Mouse (Mus musculus) midbrain, embryonic 13.5 days (tissue): ENCODE data around the gene Nin. TPM values are rescaled to one million over a fixed set of nuclear protein-coding genes. Genes with fewer than 3 reads are reported as not detected.

Source experiments
- ATAC-seq: fragments of 200-750 bp; cut with Nextera tagmentation; 2 replicates; pipeline ENCODE4 v1.8.0; 2017; ENCODE audit warnings: mild to moderate bottlenecking, moderate TSS enrichment, moderate library complexity
- H3K27ac ChIP-seq: fragments of 300-500 bp; sonication (generic); 2 replicates; pipeline ENCODE4 v1.5.1; 2015; ENCODE audit warnings: inconsistent platforms, mild to moderate bottlenecking, moderate library complexity
- H3K27me3 ChIP-seq: fragments of 300-500 bp; sonication (generic); 2 replicates; pipeline ENCODE4 v1.6.1; 2015; ENCODE audit warnings: mild to moderate bottlenecking, inconsistent platforms
- H3K36me3 ChIP-seq: fragments of 300-500 bp; sonication (generic); 2 replicates; pipeline ENCODE4 v1.6.1; 2015; ENCODE audit warnings: mild to moderate bottlenecking, inconsistent platforms
- H3K4me1 ChIP-seq: fragments of 300-500 bp; sonication (generic); replicated peaks from 2 replicates; pipeline ENCODE4 v1.6.1; 2015; ENCODE audit warnings: inconsistent platforms
- H3K4me2 ChIP-seq: fragments of 300-500 bp; sonication (generic); replicated peaks from 2 replicates; pipeline ENCODE4 v1.6.1; 2015; ENCODE audit warnings: moderate library complexity, mild to moderate bottlenecking, inconsistent platforms
- H3K4me3 ChIP-seq: fragments of 300-500 bp; sonication (generic); replicated peaks from 2 replicates; pipeline ENCODE4 v1.5.1; 2015; ENCODE audit warnings: mild to moderate bottlenecking, inconsistent platforms
- H3K9ac ChIP-seq: fragments of 300-500 bp; sonication (generic); replicated peaks from 2 replicates; pipeline ENCODE4 v1.6.1; 2015; ENCODE audit warnings: mild to moderate bottlenecking, inconsistent platforms
- H3K9me3 ChIP-seq: fragments of 300-500 bp; sonication (generic); 2 replicates; pipeline ENCODE4 v1.6.1; 2016; ENCODE audit warnings: mild to moderate bottlenecking, inconsistent platforms
- WGBS: fragments of 180-500 bp; shearing (Covaris S2); methylation state at CpG from one replicate; pipeline ENCODE4 v1.1.7; 2015; 5-methylcytosine and 5-hydroxymethylcytosine counted together
- polyA plus RNA-seq: library from polyadenylated mRNA; unstranded; fragments of >200 nt; fragmentation: Nextera tagmentation; extraction: Ambion mirVana; gene quantifications from 2 replicates; pipeline ENCODE4 v1.2.1, GENCODE M21; 2015

Nin gene
- polyA plus RNA-seq, 1 experiment from 2014 or later = 16.6 TPM

- H3K36me3 ChIP-seq = no peaks in the 10 kb centered on the region
- WGBS = 82% methylated on average over 5 of the region's 5 CpGs
- no peaks in the 10 kb centered on the region for H3K9me3 ChIP-seq
- no peaks in the 10 kb centered on the region for H3K27me3 ChIP-seq
- peaks cover 51% of the 10 kb centered on the region for H3K4me1 ChIP-seq
- no peak overlapping the region for H3K9ac ChIP-seq
- no peak overlapping the region for H3K4me2 ChIP-seq
- ATAC-seq = no peak
- H3K4me3 ChIP-seq = no peak overlapping the region
- no peak overlapping the region for H3K27ac ChIP-seq
These were observed 11.7 kb downstream of the Nin start for GRCm38 (mm10) chr12:70101823-70102222.

DNA sequence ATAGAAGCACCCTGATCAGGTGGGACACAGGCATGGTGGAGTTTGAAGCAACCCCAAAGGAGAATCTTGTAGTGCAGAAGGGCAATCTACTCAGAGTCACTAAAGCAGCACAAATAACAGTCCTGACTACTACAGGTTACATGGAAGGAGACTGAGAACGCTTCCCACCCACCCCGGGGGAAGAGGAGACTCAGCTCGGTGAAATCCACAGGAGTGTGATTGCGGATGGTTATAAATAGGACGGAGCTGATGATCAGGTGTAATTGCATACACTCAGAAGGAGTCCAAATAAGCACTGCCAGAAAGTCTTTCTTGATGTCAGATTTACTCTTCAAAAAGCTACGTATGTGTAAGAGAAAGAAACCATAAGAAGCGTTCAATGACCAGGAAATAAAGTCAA, 15.6 kb downstream of the Nin start:
- WGBS = 87% methylated on average over 7 of the region's 7 CpGs
- Histone ChIP-seq H3K27ac (no peak overlapping the region), H3K4me3 (no peak overlapping the region), H3K9ac (no peak overlapping the region), H3K4me2 (no peak overlapping the region), H3K36me3 (no peaks in the 10 kb centered on the region), H3K9me3 (no peaks in the 10 kb centered on the region), H3K27me3 (no peaks in the 10 kb centered on the region), H3K4me1 (peaks cover 36% of the 10 kb centered on the region)
- no peak for ATAC-seq

- Histone ChIP-seq H3K4me2 (no peak overlapping the region), H3K4me3 (no peak overlapping the region), H3K9ac (no peak overlapping the region), H3K4me1 (peaks cover 35% of the 10 kb centered on the region), H3K36me3 (no peaks in the 10 kb centered on the region), H3K9me3 (no peaks in the 10 kb centered on the region), H3K27ac (no peak overlapping the region), H3K27me3 (no peaks in the 10 kb centered on the region)
- 91% methylated on average over 3 of the region's 3 CpGs for WGBS
- no peak for ATAC-seq
These were observed 16.2 kb downstream of the Nin start for GRCm38 (mm10) chr12:70097316-70097715.

GRCm38 (mm10) chr12:70093266-70093893, 20.1 kb downstream of the Nin start:
- no peak for ATAC-seq
- no peak overlapping the region for H3K27ac ChIP-seq
- no peak overlapping the region for H3K4me2 ChIP-seq
- H3K27me3 ChIP-seq = no peaks in the 10 kb centered on the region
- H3K36me3 ChIP-seq = peaks cover 2% of the 10 kb centered on the region; the same call in 1 of the 2 replicates
- peaks cover 24% of the 10 kb centered on the region for H3K4me1 ChIP-seq
- no peaks in the 10 kb centered on the region for H3K9me3 ChIP-seq
- H3K4me3 ChIP-seq = no peak overlapping the region
- H3K9ac ChIP-seq = no peak overlapping the region
- 81% methylated on average over 6 of the region's 6 CpGs for WGBS

DNA sequence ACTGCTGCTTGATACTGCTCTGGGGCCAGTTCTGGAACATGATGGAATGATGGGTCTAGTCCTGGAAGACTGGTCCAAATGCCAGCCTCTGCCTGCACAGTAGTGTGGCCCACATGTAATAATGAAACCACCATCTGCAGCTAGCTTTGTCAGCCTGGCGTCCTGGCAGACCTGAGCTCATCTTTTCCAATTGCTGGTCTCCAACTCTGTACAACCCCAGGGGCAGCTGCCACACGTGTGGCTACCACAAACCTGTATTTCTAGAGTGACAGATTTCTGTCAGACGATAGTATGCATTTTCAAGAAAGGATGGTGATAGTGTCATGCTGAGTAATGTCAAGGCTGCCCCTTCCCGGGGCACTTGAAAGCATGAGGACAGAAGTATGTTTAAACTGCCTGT, 25.2 kb downstream of the Nin start:
- Histone ChIP-seq H3K9ac (no peak overlapping the region), H3K27me3 (no peaks in the 10 kb centered on the region), H3K9me3 (no peaks in the 10 kb centered on the region), H3K36me3 (peaks cover 15% of the 10 kb centered on the region; the same call in 1 of the 2 replicates), H3K4me2 (no peak overlapping the region), H3K4me3 (no peak overlapping the region), H3K4me1 (no peaks in the 10 kb centered on the region), H3K27ac (no peak overlapping the region)
- ATAC-seq = no peak
- WGBS = 87% methylated on average over 4 of the region's 4 CpGs

- H3K4me3 ChIP-seq = no peak overlapping the region
- H3K27ac ChIP-seq = no peak overlapping the region
- H3K4me2 ChIP-seq = no peak overlapping the region
- ATAC-seq = no peak
- H3K9ac ChIP-seq = no peak overlapping the region
- no peaks in the 10 kb centered on the region for H3K9me3 ChIP-seq
- H3K36me3 ChIP-seq = peaks cover 15% of the 10 kb centered on the region; the same call in 1 of the 2 replicates
- no peaks in the 10 kb centered on the region for H3K4me1 ChIP-seq
- 89% methylated on average over 3 of the region's 3 CpGs for WGBS
- H3K27me3 ChIP-seq = no peaks in the 10 kb centered on the region
These were observed 28.2 kb downstream of the Nin start for GRCm38 (mm10) chr12:70085351-70085750.

DNA sequence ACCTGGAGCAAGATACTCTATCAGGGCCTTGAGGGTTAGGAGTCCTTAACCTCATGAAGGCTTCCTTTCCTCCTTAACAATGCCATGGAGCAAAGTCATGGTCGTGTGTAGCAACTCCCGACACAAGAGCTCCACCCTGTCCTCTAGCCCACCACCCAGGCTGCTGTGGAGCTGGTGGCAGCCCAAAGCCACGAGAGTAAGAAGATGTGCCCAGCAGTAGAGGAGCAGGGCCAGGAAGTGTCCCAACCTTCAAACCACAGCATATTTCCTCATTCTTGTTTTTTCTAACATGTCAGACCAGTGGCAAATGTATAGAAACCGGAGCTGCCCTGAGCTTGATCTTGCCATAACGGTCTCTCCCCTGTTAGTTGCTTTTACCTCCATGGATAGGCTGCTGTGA, 29.3 kb downstream of the Nin start:
- no peaks in the 10 kb centered on the region for H3K27me3 ChIP-seq
- H3K4me1 ChIP-seq = no peaks in the 10 kb centered on the region
- no peak for ATAC-seq
- no peak overlapping the region for H3K4me3 ChIP-seq
- H3K4me2 ChIP-seq = no peak overlapping the region
- H3K27ac ChIP-seq = no peak overlapping the region
- no peaks in the 10 kb centered on the region for H3K9me3 ChIP-seq
- H3K36me3 ChIP-seq = 0 out of 2 replicates have a peak, but pooled peaks cover 13% of the 10 kb centered on the region
- no peak overlapping the region for H3K9ac ChIP-seq
- 92% methylated on average over 5 of the region's 5 CpGs for WGBS

DNA sequence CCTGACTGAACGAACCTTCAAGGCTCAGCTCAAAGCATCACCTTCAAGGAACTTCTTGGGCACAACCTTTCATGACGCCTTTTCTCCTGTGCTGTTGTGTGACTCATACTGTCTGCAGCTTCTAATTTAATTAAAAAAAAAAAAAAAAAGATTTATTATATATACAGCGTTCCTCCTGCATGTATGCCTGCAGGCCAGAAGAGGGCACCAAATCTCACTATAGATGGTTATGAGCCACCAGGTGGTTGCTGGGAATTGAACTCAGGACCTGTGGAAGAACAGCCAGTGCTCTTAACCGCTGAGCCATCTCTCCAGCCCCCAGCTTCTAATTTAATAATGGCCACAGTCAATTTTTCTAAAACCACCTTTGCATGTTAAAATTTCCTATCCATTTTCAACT, 29.8 kb downstream of the Nin start:
- ATAC-seq = no peak
- Histone ChIP-seq H3K27ac (no peak overlapping the region), H3K9me3 (no peaks in the 10 kb centered on the region), H3K36me3 (0 out of 2 replicates have a peak, but pooled peaks cover 13% of the 10 kb centered on the region), H3K4me3 (no peak overlapping the region), H3K4me2 (no peak overlapping the region), H3K4me1 (no peaks in the 10 kb centered on the region), H3K9ac (no peak overlapping the region), H3K27me3 (no peaks in the 10 kb centered on the region)
- 93% methylated on average over 4 of the region's 4 CpGs for WGBS

DNA sequence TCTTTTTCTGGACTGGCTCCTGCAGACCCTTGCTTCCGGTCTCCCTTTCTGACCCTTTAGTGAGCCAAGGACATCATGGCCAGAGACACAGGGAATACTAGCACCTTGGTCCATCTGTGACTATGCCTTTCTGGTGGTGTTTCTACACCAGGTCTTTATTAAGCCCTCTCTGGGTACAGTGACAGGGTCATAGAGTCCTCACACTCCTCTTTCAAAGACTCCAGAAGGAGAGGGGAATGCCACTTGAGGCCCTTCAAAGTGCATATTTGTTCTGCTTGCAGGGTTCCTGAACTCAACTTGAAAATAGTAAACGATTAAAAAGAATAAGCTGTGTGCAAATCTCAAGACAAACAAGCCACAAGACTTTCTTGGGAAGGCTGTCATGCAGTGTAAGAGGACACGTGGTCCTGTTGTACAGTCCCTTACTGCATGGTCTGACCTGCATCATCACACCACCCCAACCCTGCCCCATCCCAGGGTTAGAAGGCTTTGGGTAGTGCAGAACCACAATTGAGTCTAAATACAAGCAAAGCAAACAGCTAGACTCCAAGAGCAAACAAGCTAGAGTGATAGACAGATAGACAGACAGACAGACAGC, 30.5 kb downstream of the Nin start:
- WGBS = 94% methylated on average over 3 of the region's 3 CpGs
- H3K4me3 ChIP-seq = no peak overlapping the region
- no peaks in the 10 kb centered on the region for H3K9me3 ChIP-seq
- H3K4me2 ChIP-seq = no peak overlapping the region
- no peak overlapping the region for H3K9ac ChIP-seq
- no peak for ATAC-seq
- H3K27me3 ChIP-seq = no peaks in the 10 kb centered on the region
- 0 out of 2 replicates have a peak, but pooled peaks cover 13% of the 10 kb centered on the region for H3K36me3 ChIP-seq
- H3K4me1 ChIP-seq = no peaks in the 10 kb centered on the region
- H3K27ac ChIP-seq = no peak overlapping the region

DNA sequence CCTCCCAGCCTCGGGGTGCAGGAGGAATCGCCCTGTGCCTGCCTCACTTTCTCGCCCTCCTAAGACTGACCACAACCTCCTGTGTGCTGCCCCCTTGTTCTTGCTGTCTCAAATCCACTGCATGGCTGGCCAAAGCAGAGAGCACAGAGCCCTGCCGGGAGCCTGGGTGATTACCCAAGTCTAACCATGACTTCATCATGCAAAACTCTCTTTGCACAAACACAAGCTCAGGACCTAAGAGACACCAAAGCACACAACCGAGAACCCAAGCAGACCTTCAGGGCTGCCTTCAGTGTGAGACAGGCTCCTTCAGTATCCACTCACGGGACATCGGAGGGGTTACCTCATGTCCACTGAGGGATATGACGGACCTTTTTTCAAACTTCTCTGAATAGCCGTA, 31.0 kb downstream of the Nin start:
- H3K4me1 ChIP-seq = no peaks in the 10 kb centered on the region
- H3K4me2 ChIP-seq = no peak overlapping the region
- WGBS = 87% methylated on average over 9 of the region's 9 CpGs
- no peaks in the 10 kb centered on the region for H3K9me3 ChIP-seq
- no peaks in the 10 kb centered on the region for H3K27me3 ChIP-seq
- no peak for ATAC-seq
- H3K9ac ChIP-seq = no peak overlapping the region
- H3K4me3 ChIP-seq = no peak overlapping the region
- H3K36me3 ChIP-seq = peaks cover 13% of the 10 kb centered on the region
- no peak overlapping the region for H3K27ac ChIP-seq

- Histone ChIP-seq H3K9ac (no peak overlapping the region), H3K27ac (no peak overlapping the region), H3K36me3 (peaks cover 23% of the 10 kb centered on the region), H3K27me3 (no peaks in the 10 kb centered on the region), H3K9me3 (no peaks in the 10 kb centered on the region), H3K4me1 (no peaks in the 10 kb centered on the region), H3K4me2 (no peak overlapping the region), H3K4me3 (no peak overlapping the region)
- ATAC-seq = no peak
- WGBS = 93% methylated on average over 7 of the region's 7 CpGs
These were observed 35.0 kb downstream of the Nin start for GRCm38 (mm10) chr12:70078471-70079025.

DNA sequence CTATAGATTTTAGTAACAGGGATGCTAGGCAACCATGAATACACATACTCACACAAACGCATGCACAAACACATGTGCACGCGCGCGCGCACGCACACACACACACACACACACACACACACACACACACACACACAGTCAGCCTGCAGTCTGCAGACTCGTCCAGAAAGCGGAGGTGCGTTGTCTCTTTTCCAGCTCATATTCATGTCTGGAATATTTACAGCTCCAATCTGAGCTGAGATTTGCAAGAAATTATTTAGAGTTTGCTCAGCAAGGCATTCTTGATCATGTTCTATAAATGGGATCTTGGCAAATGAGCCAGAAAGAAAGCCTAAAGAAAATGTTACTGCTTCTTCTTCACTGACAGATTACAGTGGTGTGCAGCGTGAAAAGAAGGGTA, 37.0 kb downstream of the Nin start:
- 92% methylated on average over 11 of the region's 11 CpGs for WGBS
- Histone ChIP-seq H3K4me2 (no peak overlapping the region), H3K27me3 (no peaks in the 10 kb centered on the region), H3K9me3 (no peaks in the 10 kb centered on the region), H3K4me3 (no peak overlapping the region), H3K27ac (no peak overlapping the region), H3K36me3 (peaks cover 23% of the 10 kb centered on the region), H3K9ac (no peak overlapping the region), H3K4me1 (peaks cover 3% of the 10 kb centered on the region)
- ATAC-seq = no peak
